Mouse (Mus musculus) gastrocnemius, postnatal 25 days (tissue): ENCODE measurements around the gene Ybx3. TPM values are rescaled to one million over a fixed set of nuclear protein-coding genes. Genes with fewer than 3 reads are reported as not detected.

Source experiments
- DNase-seq: peaks from one replicate; pipeline ENCODE4 v3.0.0; 2022
- total RNA-seq, 2 experiments: library from RNA; stranded (reverse); gene quantifications; 1 replicate in 1 of 2; 2 replicates in 1 of 2; pipeline ENCODE4 v1.2.3; 2021

The Ybx3 gene
- total RNA-seq, 2 experiments from 2014 or later: 1,052 to 1,458 TPM

GRCm38 (mm10) chr6:131338787-131339186 is 49.5 kb downstream of the Ybx3 start:
- no peak for DNase-seq

GRCm38 (mm10) chr6:131327076-131327475 is 61.2 kb downstream of the Ybx3 start:
- DNase-seq: no peak

GRCm38 (mm10) chr6:131321854-131322639 is 66.2 kb downstream of the Ybx3 start:
- DNase-seq: no peak

- DNase-seq: no peak
Measured at GRCm38 (mm10) chr6:131316155-131317101, 71.8 kb downstream of the Ybx3 start.

Other genes starting within 250 kb of the Ybx3 start
- not detected for gene Klra2, start 141.1 kb downstream of the Ybx3 start, total RNA-seq
- 1 to 10 TPM; 3.9 to 4.0 TPM for gene Magohb, start 95.2 kb downstream of the Ybx3 start, total RNA-seq
- gene Styk1, start 34.9 kb downstream of the Ybx3 start, total RNA-seq: under 1 TPM; 0.83 to 0.84 TPM
- gene 5430401F13Rik, start 97.9 kb upstream of the Ybx3 start, total RNA-seq: not detected
- not detected for gene Gm6619, start 97.9 kb upstream of the Ybx3 start, total RNA-seq
- gene Tas2r130, start 242.4 kb upstream of the Ybx3 start, total RNA-seq: not detected